Mouse (Mus musculus) liver, postnatal 0 days (tissue): ENCODE measurements at regions not wholly inside any gene's neighbourhood (a gene's known extent, or its start where the extent isn't known, plus 50 kb on each side); places are given as distances from the start of the nearest gene placed in this dataset.

Source experiments
- ATAC-seq: fragments of 200-750 bp; cut with Nextera tagmentation; 2 replicates; pipeline ENCODE4 v1.8.0; 2017; ENCODE audit warnings: mild to moderate bottlenecking, moderate library complexity
- DNase-seq: peaks from one replicate; pipeline ENCODE4 v3.0.0-alpha.2; 2016
- H3K27ac ChIP-seq: fragments of 300-500 bp; sonication (generic); 2 replicates; pipeline ENCODE4 v1.5.1; 2014; ENCODE audit warnings: antibody characterized with exemption, moderate library complexity, mild to moderate bottlenecking, low read depth
- H3K27me3 ChIP-seq: fragments of 300-500 bp; sonication (generic); 2 replicates; pipeline ENCODE4 v1.6.1; 2014; ENCODE audit warnings: low read length, control low read depth, mixed read lengths; ENCODE audit not compliant: insufficient read depth
- H3K36me3 ChIP-seq: fragments of 300-500 bp; sonication (generic); replicated peaks from 2 replicates; pipeline ENCODE4 v1.6.1; 2014; ENCODE audit warnings: mild to moderate bottlenecking, control low read depth, low read length, moderate library complexity, mixed read lengths; ENCODE audit not compliant: insufficient read depth
- H3K4me1 ChIP-seq: fragments of 300-500 bp; sonication (generic); 2 replicates; pipeline ENCODE4 v1.6.1; 2014; ENCODE audit warnings: antibody characterized with exemption, mild to moderate bottlenecking, control low read depth; ENCODE audit not compliant: insufficient read depth
- H3K4me2 ChIP-seq: fragments of 300-500 bp; sonication (generic); 2 replicates; pipeline ENCODE4 v1.6.1; 2014; ENCODE audit warnings: low read depth, mild to moderate bottlenecking, low read length, moderate library complexity, mixed read lengths
- H3K4me3 ChIP-seq: fragments of 300-500 bp; sonication (generic); 2 replicates; pipeline ENCODE4 v1.5.1; 2014; ENCODE audit warnings: low read depth, low read length
- H3K9ac ChIP-seq: fragments of 300-500 bp; sonication (generic); replicated peaks from 2 replicates; pipeline ENCODE4 v1.6.1; 2014; ENCODE audit warnings: mild to moderate bottlenecking, moderate library complexity
- H3K9me3 ChIP-seq: fragments of 300-500 bp; sonication (generic); 2 replicates; pipeline ENCODE4 v1.6.1; 2016; ENCODE audit warnings: mild to moderate bottlenecking, control low read depth, low read length, mixed read lengths
- CTCF ChIP-seq: sonication (generic); IDR thresholded peaks from 2 replicates; pipeline ENCODE4 v1.5.1; 2016; ENCODE audit warnings: antibody characterized with exemption, low read depth
- EP300 ChIP-seq: IDR thresholded peaks from 2 replicates; pipeline ENCODE4 v1.6.1; 2016; ENCODE audit warnings: antibody characterized with exemption, low read depth, mild to moderate bottlenecking
- WGBS: fragments of 180-500 bp; shearing (Covaris S2); extraction: QIAGEN DNeasy Blood & Tissue Kit; methylation state at CpG from one replicate; pipeline ENCODE4 v1.1.7; 2014; ENCODE audit not compliant: insufficient replicate concordance; 5-methylcytosine and 5-hydroxymethylcytosine counted together

DNA sequence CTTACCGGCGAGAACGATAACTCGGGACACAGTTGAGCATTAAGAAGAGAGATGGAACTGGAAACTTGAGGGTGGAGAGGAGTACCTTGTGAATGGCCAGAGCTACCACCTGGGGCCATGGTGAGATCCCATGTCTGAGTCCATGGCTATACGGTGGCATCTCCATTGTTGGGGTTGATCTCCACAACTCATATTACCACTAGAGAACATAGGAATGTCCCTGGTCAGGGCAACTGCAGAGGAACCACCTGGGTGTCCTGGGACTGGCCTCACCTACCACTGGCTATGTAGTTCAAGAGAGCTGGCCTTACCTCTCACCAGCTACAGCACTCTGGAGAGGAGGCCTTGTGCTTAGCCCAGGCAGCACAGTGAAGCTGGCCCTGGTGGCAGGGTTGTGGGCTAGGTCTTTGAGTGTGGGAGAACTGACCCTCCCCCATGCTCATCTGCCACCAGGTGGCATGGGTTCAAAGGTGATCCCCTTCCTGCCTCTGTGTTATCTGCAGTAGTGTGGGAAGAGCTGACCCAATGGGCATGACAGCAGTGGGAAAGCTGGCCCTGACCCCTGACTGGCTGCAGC, 242.7 kb upstream of the Paip1 start:
- no peak for ATAC-seq

GRCm38 (mm10) chr13:119231556-119231955, 196.8 kb upstream of the Paip1 start:
- 75% methylated on average over 11 of the region's 11 CpGs for WGBS
- H3K4me3 ChIP-seq = no peak overlapping the region
- DNase-seq (no peak), ATAC-seq (no peak)
- H3K4me1 ChIP-seq = peaks cover 4% of the 10 kb centered on the region; the same call in 1 of the 2 replicates
- H3K36me3 ChIP-seq = no peaks in the 10 kb centered on the region
- H3K27me3 ChIP-seq = no peaks in the 10 kb centered on the region
- no peak overlapping the region for H3K9ac ChIP-seq
- no peak overlapping the region for H3K4me2 ChIP-seq
- TF ChIP-seq EP300 = no peak
- TF ChIP-seq CTCF = no peak
- peak overlapping the region; percentile 88; the same call in 1 of the 2 replicates for H3K27ac ChIP-seq
- no peaks in the 10 kb centered on the region for H3K9me3 ChIP-seq

More for the DNA sequence above, 242.7 kb upstream of the Paip1 start:
- Histone ChIP-seq H3K9me3 (no peaks in the 10 kb centered on the region), H3K4me3 (no peak overlapping the region), H3K36me3 (no peaks in the 10 kb centered on the region), H3K27me3 (no peaks in the 10 kb centered on the region), H3K9ac (no peak overlapping the region), H3K4me1 (no peaks in the 10 kb centered on the region), H3K27ac (no peak overlapping the region), H3K4me2 (no peak overlapping the region)
- DNase-seq = no peak
- 89% methylated on average over 5 of the region's 5 CpGs for WGBS
- TF ChIP-seq EP300 (no peak), CTCF (no peak)

DNA sequence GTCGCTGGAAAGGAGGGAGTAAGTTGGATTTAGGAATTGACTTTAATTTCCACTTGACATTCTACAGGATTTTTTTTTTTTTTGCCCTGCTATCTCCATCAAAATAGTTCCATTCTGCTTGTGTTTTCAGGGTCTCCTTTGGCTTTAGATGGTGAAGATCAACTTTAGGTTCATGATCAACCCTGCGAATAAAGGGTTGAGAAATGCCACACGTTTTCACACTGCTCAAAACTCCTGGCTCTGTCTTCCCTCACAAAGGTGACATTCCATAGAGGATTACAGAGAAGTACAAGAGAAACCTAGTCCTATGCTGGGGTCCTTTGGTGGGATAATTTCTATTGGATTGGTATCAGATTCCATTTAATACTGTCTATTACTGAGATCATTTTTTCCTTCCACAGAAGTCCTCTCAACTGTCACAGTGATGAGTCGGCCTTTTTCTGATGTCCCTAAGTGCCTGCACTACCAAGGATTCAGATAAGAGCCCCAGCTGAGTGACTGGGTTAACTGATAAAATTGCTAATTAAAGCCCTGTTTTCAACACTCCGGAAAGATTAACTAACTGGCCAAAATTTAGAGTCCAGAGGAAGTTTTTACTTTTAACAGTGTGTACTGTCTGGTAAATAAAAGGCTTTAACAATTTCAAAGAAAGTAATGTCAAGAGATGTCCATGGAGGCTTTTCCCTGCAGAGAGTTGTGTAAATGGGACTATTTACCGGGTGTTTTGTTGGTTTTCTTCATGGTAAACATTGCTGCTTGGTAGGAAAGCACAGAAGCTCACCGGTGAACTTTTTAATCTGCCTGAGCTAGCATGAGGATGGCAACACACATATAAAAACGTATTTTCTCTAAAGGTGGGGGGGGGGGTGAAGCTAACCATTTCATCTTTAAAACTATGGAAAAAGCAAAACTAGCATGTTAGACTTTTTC, 196.0 kb upstream of the Paip1 start:
- ATAC-seq = peak; percentile 99
- H3K4me2 ChIP-seq = peak overlapping the region; percentile 37
- H3K4me3 ChIP-seq = no peak overlapping the region
- no peaks in the 10 kb centered on the region for H3K9me3 ChIP-seq
- WGBS = 31% methylated on average over 8 of the region's 8 CpGs
- H3K4me1 ChIP-seq = peaks cover 4% of the 10 kb centered on the region; the same call in 1 of the 2 replicates
- no peak overlapping the region for H3K9ac ChIP-seq
- no peaks in the 10 kb centered on the region for H3K36me3 ChIP-seq
- DNase-seq = peak; percentile 23
- no peaks in the 10 kb centered on the region for H3K27me3 ChIP-seq
- TF ChIP-seq EP300 (peak; percentile 100), CTCF (no peak)
- H3K27ac ChIP-seq = peak overlapping the region; percentile 88

DNA sequence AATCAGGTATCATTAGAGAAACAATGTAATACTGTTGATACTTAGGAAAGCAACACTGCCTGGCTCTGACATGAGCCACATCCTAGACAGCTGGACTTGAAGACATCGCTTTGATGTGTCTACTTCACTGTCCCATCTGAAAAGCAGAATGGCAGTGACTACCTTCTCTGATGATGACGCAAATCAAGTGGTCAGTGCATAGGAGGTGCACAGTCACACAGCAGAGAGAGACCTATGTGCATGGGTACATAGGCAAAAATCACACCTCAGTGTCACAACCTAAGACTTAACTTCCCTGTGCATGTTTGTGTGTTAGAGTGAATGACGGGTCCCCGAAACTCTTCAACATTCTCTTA, 195.4 kb upstream of the Paip1 start:
- Histone ChIP-seq H3K9ac (no peak overlapping the region), H3K27ac (peak overlapping the region; percentile 88), H3K36me3 (no peaks in the 10 kb centered on the region), H3K9me3 (no peaks in the 10 kb centered on the region), H3K4me3 (no peak overlapping the region), H3K27me3 (no peaks in the 10 kb centered on the region), H3K4me2 (peak overlapping the region; percentile 37; the same call in 1 of the 2 replicates), H3K4me1 (peaks cover 4% of the 10 kb centered on the region; the same call in 1 of the 2 replicates)
- ATAC-seq (peak; percentile 27), DNase-seq (no peak)
- WGBS = 88% methylated on average over 4 of the region's 4 CpGs
- TF ChIP-seq CTCF (no peak), EP300 (no peak)

DNA sequence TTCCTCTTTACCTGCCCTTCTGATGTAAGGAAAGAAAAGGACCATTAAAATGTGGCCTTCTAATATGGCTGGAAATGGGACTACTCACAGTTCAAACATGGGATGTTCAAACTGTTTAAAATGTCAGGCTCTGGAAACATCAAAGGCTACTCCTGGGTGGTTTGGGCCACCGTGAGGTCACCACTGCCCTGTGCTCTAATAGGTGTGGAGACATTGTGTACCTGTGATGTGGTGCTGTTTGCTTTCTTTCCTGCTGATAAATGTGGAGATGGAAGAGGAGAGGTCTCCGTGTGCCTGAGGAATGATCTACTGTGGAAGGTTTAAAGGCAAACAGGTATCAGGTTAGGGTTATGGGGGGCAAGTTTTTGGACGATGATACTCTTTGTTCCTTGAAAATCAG, 194.5 kb upstream of the Paip1 start:
- Histone ChIP-seq H3K4me1 (peaks cover 4% of the 10 kb centered on the region; the same call in 1 of the 2 replicates), H3K27me3 (no peaks in the 10 kb centered on the region), H3K9ac (no peak overlapping the region), H3K4me2 (no peak overlapping the region), H3K27ac (no peak overlapping the region), H3K4me3 (no peak overlapping the region), H3K36me3 (no peaks in the 10 kb centered on the region), H3K9me3 (no peaks in the 10 kb centered on the region)
- no peak for ATAC-seq
- DNase-seq = no peak
- WGBS = 67% methylated on average over 3 of the region's 3 CpGs
- TF ChIP-seq CTCF = no peak
- no peak for TF ChIP-seq EP300

GRCm38 (mm10) chr13:119242358-119242757, 186.0 kb upstream of the Paip1 start:
- Histone ChIP-seq H3K4me2 (no peak overlapping the region), H3K27me3 (no peaks in the 10 kb centered on the region), H3K9ac (no peak overlapping the region), H3K9me3 (no peaks in the 10 kb centered on the region), H3K36me3 (no peaks in the 10 kb centered on the region), H3K4me1 (peaks cover 5% of the 10 kb centered on the region; the same call in 1 of the 2 replicates), H3K27ac (no peak overlapping the region), H3K4me3 (no peak overlapping the region)
- ATAC-seq (no peak), DNase-seq (no peak)
- TF ChIP-seq CTCF (no peak), EP300 (no peak)
- 29% methylated on average over 3 of the region's 3 CpGs for WGBS
